Mouse (Mus musculus): ENCODE measurements around the gene Hlcs.

- TF ChIP-seq CTCF (IDR thresholded peaks at IDR 0.05; ENCODE audit: low read depth, low read length) = peak; percentile 96
- no peak for TF ChIP-seq GATA1 (IDR thresholded peaks at IDR 0.05; ENCODE audit: borderline replicate concordance, low read length)
- no peak for TF ChIP-seq POLR2AphosphoS5 (IDR thresholded peaks at IDR 0.05; ENCODE audit: insufficient replicate concordance, low read depth, low read length)
- no peak for TF ChIP-seq TAL1 (conservative IDR thresholded peaks at IDR 0.05; ENCODE audit: low read depth, low read length)
- no peak for TF ChIP-seq GATA2 (IDR thresholded peaks at IDR 0.05; ENCODE audit: borderline replicate concordance, low read depth, low read length)
These were observed at the start of gene Hlcs for GRCm38 (mm10) chr16:94313229-94314030.

All from G1E (cell line).